Mouse (Mus musculus): Measurements from ENCODE around the gene Fance.
A peak's percentile ranks its signal among the peaks of the same experiment; 100 is the strongest.

The Fance gene

DNA sequence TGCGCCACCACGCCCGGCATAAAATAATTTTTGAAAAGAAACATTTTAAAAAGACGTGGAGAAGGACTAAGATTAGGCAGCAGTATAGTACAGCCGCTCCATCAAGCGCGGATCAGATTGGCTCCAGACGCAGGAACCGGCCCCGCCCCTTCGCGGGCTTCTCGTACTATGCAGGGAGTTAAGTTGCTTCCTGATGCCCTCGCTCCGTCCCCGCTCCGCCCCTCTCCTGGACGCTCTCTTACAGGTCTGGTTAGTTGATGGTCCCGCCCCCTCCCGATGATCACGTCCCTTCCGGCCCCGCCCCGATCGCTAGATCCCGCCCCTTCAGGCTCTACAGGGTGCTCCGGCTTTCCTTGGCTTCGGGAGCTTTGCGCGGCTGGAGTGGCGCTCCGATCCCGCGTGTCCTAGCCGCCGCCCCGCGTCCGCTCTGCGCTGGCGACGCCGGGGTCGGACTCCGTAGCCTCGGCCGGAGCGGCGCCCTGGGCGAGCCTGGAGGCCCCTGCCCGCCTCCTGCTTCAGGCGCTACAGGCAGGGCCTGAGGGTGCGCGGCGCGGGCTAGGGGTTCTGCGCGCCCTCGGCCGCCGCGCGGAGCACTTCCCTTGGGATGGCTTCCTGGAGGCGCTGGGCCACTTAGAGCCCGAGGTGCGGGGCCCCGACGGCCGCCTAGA is at the start of gene Fance:
Gene Fance (plus strand): TSS at position 308 of the 668 bp plus-strand sequence.
- DNase-seq: peak; percentile 96

DNA sequence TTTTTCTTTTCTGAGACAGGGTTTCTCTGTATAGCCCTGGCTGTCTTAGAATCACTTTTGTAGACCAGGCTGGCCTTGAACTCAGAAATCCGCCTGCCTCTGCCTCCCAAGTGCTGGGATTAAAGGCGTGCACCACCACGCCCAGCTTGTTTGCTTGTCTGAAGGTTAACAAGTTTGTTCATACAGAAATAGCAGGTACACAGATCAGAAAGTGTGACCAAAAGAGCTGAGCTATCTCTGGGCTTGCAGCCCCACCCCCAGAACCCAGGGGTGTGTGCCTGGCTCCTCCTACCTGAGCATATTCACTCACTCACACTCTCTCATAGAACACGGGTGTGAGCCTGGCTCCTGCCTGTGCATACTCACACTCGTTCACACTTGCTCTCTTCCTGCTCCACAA is 46.1 kb upstream of the Fance start:
- no peak for DNase-seq

DNA sequence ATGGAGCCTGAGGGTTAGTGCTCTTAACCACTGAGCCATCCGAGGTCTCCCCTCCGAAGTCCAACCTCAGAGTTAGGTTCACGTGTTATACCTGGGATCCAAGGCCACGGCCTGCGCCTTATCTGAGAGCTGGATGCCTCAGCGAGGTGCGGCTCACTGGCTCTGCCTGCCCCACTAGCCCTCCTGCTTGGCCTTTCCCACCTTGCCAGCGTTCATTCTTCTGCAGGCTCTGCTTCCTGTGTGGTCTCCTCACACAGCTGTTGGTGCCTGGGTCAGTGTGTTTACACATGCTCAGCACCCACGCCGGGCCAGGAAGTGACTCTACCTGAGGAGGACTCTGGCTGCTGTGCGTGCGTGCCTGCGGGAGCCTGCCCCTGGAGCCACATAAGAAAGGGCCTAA is 43.2 kb upstream of the Fance start:
- no peak for DNase-seq

DNA sequence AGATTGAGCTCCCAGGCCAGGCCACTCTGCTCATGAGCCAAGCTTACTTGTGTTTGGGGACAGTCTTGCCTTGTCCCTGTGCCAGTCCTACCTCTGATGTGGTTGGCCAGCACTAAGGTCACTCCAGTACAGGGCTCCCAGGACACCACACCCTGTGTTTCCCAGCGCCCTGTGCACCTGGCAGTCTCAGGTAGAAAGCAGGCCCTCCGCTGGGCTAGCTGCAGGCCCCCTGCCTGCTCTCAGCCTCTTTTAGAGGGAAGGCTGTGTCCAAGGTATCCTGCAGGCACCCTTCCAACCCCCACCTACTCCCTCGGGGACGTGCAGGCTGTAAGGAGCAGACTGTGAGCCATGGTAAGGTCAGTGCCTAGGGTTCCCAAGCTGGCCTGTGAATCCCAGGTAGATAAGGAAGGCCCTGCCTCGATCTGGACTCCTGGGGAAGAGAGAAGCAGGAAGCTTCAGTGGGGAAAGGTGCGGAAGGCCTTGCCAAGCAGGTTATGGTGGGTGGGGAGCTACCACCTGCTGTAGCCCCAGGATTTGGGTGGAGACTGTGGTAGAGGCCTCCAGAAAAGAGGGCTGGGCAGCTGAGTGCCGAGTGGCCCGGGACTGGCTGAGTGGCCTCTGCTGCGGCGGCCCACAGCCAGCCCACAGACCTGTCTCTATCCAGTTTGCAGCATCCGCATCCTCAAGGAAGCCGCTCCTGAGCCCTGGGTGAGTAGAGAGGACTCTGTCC is 41.6 kb upstream of the Fance start:
- no peak for DNase-seq

DNA sequence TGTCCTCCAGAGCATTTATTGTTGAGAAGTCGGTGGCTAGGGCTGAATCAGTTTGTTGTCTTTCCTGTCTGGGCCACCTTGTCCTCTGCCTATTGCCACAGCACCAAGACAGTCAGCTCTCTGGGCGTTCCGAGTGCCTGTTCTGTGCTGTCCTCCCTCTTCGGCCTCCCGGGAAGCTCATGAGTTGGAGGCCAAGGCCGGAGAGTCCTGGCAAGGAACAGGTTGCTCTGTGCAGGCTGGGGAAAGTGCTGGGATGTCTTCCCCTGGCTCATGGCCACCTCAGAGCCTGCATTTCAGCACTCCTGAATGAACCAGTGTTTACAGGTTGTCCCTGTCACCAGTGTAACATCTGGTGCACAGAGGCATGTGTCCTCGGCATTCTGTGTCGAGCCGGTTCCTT is 41.0 kb upstream of the Fance start:
- DNase-seq: no peak

DNA sequence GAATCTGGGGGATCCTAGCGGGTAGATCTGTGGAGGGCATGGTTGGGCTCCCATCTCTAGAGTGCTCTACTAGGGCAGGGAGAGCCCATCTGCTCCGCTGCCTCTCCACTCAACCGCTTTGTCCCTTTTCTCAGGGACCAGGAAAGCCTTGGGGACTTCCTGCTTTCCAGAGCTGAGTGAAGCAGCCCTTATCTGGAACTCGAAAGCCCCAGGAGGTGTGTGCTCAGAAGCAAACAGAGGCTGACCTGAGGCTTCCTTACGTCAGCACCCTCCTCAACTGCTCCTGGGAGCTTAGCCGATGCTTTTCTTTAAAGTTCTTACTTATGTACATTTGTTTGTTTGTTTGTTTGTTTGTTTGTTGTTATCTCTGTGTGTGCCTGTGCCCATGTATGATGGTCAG is 40.5 kb upstream of the Fance start:
- DNase-seq: no peak

DNA sequence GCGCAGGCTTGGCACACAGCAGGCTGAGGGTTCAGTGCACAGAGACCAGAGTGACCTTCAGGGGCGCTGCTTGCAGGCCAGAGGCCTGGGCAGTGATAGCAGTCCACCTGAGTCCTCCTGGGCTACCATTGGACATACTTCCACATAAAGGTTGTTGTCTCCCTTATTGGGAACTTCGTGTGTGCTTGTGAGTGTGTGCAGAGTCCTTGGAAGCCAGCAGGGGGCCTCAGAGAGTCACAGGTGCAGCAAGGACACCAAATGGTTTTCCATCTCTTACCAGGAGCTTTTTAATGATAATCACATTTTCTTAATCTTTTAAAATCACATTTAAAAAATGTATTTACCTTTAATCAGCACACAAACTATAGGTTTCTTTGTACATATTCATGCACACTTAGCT is 38.6 kb upstream of the Fance start:
- DNase-seq: no peak

DNA sequence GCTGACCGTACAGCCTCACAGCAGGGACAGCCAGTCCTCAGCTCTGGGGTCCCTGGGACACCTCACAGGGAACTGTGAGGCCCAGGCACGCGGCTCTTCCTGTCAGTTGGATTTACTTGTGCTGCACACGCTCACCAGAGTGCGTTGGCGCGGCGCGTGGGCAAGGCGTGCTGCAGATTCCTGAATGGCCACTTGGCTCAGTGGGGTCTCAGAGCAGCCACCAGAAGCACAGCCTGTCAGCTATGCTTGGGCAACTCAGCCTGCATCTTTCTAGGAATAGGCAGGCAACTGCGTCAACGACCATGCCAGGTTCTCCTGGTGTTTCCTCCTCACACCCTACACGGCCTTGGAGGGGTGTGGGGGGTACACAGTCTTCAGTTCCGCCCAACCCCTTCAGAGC is 36.1 kb upstream of the Fance start:
- DNase-seq: no peak

DNA sequence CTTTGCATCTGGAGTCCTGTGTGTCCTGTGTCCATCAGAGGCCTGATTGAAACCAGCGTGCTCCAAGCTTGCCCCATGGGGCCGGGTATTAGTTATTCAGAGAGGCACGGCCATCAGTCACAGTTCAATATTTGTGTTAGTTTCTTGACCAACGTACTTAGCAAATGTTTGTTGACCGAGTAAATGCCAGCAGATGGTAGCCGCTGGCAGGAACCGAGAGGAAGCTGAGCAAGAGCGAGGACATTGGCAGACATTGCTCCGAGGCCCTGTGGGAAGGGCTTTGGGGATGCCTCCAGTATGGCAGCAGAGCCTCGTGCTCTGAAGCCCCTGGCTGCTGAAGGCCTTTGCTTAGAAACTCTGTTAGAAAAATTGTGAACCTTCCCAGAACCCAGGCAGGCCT is 35.6 kb upstream of the Fance start:
- DNase-seq: no peak

DNA sequence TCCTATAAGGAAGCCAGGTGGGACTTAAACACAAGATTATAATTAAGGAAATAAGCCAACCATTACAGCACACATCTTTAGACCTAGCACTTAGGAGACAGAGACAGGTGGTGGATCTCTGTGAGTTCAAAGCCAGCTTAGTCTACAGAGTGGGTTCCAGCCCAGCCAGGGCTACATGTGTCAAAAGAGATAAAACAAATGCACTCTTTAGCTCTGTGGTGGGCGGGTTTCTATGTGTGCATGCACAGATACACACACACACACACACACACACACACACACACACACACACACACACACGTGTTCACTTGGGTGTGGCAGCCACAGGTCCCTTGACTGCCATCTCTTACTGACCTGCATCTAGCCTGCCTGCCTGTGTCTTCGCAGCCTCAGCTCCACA is 35.2 kb upstream of the Fance start:
- no peak for DNase-seq

DNA sequence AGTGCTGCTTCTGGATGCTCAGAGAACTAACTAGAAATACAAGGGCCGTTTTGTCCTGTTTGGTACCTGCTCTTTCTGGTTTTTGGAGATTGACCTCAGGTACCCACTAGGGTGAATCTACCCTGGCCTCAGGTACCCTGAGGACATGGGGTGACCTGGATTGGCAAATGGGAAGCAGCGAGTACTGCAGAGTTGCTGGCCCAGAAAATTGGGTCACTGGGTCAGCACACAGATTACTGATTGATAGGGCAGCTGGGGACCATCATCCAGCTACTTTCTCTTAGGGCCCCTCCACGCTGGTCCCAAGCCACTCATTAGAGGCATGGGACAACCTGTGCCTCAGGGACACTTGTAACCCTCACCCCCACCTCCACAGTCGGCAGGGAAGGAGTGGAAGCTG is 34.1 kb upstream of the Fance start:
- DNase-seq: no peak

DNA sequence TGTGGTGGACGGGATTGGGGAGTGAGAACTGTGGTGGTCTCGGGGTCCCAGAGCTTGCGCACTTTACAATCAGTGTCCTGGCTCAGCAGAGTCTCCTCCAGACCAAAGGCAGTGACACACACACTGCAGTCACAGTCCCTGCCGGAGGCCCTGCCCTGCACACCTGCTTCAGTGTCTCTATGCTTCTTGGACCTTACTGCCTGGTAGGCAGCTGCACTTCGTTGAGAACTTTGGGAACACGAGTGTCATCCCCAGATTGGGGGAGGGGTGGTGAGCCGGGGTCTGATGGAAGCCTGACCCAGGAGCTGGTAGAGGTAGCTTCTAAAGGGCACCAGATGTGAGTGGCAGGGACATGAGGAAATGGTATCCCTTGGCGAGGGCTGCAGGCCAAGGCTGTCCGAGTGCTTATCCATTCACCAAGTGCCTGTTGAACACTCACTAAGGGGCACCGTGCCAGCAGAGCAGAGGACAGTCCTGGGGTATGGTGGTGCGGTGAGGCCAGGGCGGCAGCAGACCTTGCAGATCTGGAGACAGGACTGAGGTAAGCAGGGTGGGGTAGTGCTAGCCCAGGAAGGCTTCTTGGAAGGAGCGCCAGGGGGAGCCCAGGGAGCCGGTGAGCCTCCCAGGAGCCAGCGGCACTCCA is 33.4 kb upstream of the Fance start:
- no peak for DNase-seq

DNA sequence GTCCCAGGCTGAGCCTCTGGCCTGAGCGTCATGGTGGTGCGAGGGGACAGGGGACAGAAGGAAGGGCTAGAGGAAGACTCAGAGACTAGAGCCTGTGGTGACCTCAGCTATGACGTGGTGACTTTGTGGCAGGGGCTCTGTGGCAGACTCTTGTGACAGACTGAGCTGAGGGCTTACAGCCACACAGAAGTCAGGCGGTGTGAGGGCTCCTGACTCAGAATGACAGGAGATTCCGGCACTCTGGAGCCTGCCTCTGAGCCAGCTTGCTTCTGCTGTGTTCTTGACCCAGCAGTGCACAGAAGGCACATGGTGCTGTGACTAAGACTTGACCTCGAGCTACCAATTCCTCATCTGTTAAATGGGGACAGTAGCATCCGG is 32.9 kb upstream of the Fance start:
- DNase-seq: no peak

DNA sequence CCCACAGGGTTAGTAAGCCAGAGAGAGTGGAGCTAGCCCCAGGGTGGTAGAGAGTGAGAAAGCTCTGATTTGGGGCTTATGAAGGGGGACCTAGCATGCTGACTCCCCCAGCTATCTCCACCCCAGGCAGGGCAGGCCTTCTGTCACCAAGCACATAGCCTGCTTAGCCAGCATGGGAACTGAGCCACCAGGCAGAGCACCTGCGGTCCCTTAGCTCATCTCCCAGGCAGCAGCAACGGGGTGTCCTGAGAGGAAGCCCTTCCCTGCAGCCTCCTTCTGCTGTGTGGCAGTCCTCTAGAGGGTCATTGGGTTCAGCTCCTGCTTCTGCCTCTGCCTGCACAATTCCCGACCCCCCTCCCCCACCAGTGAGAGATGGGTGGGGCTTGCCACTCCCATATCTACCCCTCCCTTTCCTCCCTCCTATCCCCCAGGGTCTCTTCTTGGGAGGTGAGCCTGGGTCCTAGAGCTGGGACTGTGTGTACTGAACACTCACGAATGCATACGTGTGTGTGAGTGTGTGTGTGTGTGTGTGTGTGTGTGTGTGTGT is 32.4 kb upstream of the Fance start:
- no peak for DNase-seq

DNA sequence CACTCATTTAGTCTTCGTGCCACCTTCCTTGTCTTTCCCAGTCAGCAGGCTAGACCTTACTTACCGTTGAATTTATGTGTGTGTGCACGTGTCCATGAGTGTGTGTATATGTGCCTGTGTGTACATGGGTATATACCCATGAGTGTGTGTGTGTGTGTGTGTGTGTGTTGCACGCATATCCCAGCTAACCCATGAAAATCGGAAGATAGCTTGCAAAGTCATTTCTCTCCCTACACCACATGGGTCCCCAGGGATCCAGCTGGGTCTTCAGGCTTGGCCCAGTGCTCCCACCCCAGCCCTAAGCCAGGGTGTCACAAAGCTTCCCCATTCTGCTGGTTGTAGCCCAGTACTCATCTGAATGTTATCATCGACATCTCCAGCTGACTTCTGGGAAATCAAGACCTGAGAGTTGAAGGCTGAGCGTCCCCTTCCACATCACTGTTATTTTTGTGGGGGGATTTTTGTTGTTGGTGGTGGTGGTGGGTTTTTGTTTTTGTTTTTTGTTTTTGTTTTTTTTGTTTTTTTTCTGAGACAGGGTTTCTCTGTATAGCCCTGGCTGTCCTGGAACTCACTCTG is 31.4 kb upstream of the Fance start:
- DNase-seq: no peak

DNA sequence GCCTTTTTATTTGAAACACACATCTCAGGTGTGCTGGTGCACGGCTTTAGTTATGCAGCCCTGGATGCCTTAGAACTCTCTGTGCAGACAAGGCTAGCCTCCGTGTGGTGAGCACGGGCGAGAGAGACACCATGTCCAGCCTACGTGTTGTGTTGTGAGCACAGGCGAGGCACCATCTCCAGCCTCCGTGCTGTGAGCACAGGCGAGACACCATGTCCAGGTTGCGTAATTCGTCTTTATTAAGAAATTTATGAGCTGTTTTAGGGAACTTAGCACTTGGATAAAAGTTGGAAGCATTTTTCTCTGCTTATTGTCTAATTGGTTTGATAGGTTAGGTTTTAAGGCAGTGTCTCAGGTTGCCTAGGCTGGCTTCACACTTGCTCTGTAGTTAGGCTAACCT is 30.1 kb upstream of the Fance start:
- DNase-seq: no peak

DNA sequence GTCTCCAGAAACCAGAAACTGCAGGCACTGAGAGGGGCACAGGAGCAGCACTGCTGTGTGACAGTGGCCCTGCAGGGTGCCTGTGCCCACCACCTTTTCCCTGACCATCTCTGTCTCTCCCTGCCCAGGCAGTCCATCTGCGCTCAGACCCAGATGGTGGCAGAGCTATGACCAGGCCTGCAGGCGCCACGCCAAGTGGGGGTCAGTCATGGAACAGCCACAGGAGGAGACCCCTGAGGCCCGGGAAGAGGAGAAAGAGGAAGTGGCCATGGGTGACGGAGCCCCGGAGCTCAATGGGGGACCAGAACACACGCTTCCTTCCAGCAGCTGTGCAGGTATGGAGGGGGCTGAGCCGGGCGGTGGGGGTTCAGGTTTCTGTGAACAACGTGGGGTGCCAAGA is 27.2 kb upstream of the Fance start:
- DNase-seq: no peak

DNA sequence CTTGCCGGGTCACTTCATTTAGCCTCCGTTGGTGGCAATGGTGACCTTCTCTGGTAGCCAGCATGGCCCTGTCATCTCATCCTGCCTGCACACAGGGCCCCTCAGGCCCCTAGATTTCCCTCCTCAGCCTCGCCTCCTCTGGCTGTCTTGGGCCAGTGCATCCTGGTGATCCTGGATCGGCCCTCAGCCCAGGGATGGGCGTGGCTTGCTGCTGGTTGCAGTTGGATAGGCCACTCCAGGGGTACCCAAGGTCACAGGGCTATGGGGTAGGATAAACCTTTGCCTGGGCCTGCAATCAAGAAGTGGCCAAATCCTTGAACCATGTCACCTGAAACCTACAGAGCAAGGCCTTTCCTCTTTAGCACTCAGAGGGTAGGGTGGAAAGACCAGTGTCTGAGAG is 26.4 kb upstream of the Fance start:
- DNase-seq: no peak

DNA sequence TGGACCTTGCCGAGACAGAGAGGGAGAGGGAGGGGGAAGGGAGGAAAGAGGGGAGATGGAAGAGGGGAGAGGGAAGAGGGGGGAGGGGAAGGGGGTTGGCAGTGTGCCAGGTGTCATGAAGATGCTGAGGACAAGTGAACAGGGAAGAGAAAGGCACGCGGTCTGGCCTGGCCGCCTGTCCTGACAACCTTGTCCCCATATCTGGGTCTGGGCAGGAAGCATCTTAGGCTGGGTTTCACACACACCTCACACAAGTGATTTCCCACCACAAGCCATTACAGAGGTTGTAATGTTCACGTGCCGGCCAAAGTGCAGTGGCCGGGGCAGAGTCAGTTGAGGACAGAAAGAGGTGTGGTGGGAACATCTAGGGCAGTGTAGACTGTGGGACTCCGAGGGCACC is 25.7 kb upstream of the Fance start:
- no peak for DNase-seq

DNA sequence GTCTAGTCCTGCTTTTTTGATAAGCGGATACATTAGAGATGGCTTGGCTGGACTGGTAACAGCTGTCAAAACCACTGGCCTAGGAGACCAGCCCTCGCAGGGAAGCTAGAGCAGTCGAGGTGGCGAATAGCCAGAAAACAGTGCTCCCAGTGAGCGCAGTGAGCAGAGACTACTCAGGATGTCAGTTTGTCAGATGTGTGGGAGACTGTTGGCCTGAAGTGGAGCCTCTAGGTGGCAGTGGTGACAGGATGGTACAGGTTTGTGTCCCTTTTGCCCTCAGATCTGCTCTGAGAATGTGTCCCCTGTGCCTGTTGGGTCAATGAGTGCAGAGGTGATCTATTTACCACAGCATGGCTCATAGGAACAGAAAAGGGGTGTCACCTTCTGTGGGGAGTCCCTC is 25.3 kb upstream of the Fance start:
- DNase-seq: no peak

DNA sequence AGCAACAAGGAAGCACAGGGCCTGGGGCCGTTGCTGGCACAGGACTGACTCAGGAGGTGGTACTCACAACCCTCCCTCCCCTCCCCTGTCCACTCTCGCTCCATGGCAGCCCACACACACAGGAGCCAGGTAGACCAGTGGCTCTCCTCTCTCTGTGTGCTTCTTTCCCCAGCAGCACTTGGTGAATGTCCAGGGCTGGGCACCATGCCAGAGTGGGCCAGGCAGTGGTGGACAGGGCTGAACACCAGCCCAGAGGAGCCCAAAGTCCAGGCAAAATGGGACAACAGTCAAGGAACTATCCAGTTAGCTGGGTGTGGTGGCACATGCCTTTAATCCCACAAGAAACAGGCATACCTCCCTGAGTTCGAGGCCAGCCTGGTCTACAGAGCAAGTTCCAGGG is 23.1 kb upstream of the Fance start:
- no peak for DNase-seq

DNA sequence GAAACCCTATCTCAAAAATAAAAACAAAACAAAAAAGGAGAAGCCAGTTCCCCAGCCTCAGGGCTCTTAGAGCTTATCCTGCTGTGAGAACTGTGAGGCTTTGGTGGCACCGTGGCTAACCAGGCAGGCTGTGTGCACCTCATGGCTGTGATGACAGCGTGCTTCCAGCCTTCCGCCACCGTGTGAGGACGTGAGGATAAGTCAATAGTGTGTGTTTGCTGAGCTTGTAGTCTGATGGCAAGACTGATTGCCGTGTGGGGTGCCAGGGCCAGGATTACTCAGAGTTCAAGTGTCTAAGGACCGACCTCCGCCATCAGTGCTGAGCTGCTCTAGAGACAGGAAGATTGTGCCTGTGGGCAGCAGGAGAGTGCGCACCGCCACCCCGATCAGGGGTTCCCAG is 22.6 kb upstream of the Fance start:
- no peak for DNase-seq

DNA sequence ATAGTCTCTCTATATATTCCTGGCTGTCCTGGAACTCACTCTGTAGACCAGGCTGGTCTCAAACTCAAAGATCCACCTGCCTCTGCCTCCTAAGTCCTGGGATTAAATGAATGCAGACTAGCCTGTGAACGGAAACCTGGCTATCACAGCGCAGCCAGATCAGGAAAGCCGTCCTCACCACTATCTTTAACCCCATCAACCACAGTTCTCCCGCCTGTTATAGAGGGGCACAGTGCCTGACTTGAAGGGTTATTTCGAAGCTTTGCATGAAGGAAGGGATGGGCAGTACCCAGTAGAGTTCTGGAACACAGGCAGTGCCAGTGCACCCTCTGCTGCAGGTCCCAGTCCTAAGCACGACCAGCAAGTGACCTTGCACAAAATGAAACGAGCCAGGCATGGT is 22.0 kb upstream of the Fance start:
- DNase-seq: no peak

DNA sequence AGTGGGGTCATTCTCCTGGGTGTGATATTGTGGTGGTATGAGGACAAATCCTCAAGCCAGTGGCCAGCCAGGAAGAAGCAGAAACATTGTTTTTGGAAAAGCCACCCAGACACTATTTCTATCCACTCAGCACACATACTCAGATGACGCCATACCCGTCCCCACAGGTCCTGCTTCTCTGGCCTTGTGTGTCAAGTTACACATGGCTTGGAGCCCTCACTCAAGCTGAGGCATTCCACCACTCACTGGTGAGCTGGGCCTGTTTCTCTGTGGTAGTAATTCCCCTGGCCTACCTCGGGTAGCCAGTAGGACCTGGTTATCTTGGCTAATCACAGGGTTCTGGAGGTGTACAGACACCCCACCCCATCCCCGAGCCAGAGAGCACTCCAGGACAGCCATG is 19.6 kb upstream of the Fance start:
- DNase-seq: no peak

All from cerebellum, adult 9-11 months (tissue).